Mouse (Mus musculus) brown adipose tissue, adult 24 weeks (tissue): ENCODE results near the gene Nrip1. TPM values are rescaled to one million over a fixed set of nuclear protein-coding genes. Genes with fewer than 3 reads are reported as not detected.
A peak's percentile ranks its signal among the peaks of the same experiment; 100 is the strongest.

Experiments used
- H3K27ac ChIP-seq: fragments of 200-500 bp; replicated peaks from 2 replicates; pipeline ENCODE4 v1.5.1; 2012; ENCODE audit warnings: low read depth, mild to moderate bottlenecking, low read length
- H3K4me1 ChIP-seq: fragments of 200-500 bp; 2 replicates; pipeline ENCODE4 v1.6.1; 2012; ENCODE audit warnings: low read length, mixed read lengths; ENCODE audit not compliant: control insufficient read depth, insufficient read depth, insufficient read length
- H3K4me3 ChIP-seq: fragments of 200-500 bp; 2 replicates; pipeline ENCODE4 v1.5.1; 2012; ENCODE audit warnings: low read depth, mild to moderate bottlenecking, low read length, moderate library complexity; ENCODE audit not compliant: insufficient read depth
- polyA plus RNA-seq: library from polyadenylated mRNA; stranded (reverse); fragments of >200 nt; gene quantifications from 2 replicates; pipeline ENCODE4 v1.2.4, GENCODE M21; 2012; ENCODE audit not compliant: missing spikeins, insufficient read depth, insufficient read length

Nrip1 gene
- polyA plus RNA-seq, 1 experiment, result 9.4 TPM

GRCm38 (mm10) chr16:76393267-76393666 lies 19.6 kb upstream of the Nrip1 start:
- Histone ChIP-seq H3K4me1 (no peaks in the 10 kb centered on the region; the same call in 1 of the 2 replicates), H3K4me3 (no peak overlapping the region), H3K27ac (no peak overlapping the region)

DNA sequence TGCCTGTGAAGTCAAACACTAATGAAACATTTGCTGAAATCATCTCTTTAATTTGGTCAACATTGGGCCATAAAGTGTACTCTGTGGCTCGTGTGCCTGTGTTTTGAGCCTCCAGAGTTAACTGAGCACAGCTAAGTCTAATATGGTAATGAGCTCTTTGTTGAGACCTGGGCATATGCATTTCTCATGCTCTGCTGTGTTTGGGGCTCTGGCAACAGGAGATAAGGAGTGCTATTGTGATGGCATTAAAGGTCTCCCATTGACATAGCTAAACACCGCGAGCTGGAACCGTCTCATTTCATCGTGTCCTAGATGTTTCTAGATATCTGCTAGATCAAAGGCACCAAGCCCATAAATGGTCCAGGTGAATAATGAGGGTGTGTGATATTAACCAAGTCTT lies 12.9 kb upstream of the Nrip1 start:
- Histone ChIP-seq H3K4me3 (no peak overlapping the region), H3K4me1 (no peaks in the 10 kb centered on the region; the same call in 1 of the 2 replicates), H3K27ac (no peak overlapping the region)

GRCm38 (mm10) chr16:76386071-76386470 lies 12.4 kb upstream of the Nrip1 start:
- H3K4me1 ChIP-seq, result no peaks in the 10 kb centered on the region; the same call in 1 of the 2 replicates
- H3K27ac ChIP-seq, result no peak overlapping the region
- no peak overlapping the region for H3K4me3 ChIP-seq

DNA sequence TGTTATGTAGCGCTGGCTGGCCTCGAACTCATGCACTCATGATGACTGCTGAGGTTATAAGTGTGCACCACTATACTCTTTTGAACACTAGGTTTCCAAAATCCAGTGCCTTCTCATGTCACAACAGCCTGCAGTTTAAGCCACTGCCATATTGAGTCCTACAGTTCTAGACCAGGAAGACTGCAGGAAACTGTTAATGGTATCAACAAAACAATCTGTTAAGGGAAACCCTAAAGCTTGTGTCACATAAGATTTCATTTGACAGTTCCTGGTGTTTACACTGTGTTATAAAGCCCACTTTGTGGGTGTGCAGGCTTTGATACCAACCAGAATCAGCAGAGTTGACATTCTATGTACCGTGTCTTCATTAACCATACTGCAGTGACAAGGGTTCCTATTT lies 3.6 kb upstream of the Nrip1 start:
- Histone ChIP-seq H3K4me1 (no peaks in the 10 kb centered on the region), H3K4me3 (no peak overlapping the region), H3K27ac (no peak overlapping the region)

DNA sequence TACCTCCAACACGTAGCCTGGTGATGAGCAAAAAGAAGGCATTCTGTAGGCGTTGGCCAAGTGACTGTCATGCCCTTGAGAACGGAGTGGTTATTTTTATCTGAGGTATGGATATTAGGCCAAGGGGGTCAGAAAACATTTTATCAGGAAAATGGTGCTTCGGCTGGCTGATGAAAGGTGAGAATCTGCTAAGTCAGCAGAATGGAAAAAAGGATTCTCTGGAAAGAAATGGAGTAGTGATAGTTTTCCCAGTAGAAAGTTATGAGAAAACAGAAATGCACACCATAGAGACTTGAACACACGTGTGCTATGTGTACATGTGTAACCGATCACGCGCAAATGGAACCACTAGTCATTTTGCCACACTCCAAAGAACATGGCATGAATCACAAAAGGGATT lies 3.0 kb upstream of the Nrip1 start:
- H3K27ac ChIP-seq, result no peak overlapping the region
- H3K4me3 ChIP-seq, result no peak overlapping the region
- no peaks in the 10 kb centered on the region for H3K4me1 ChIP-seq

DNA sequence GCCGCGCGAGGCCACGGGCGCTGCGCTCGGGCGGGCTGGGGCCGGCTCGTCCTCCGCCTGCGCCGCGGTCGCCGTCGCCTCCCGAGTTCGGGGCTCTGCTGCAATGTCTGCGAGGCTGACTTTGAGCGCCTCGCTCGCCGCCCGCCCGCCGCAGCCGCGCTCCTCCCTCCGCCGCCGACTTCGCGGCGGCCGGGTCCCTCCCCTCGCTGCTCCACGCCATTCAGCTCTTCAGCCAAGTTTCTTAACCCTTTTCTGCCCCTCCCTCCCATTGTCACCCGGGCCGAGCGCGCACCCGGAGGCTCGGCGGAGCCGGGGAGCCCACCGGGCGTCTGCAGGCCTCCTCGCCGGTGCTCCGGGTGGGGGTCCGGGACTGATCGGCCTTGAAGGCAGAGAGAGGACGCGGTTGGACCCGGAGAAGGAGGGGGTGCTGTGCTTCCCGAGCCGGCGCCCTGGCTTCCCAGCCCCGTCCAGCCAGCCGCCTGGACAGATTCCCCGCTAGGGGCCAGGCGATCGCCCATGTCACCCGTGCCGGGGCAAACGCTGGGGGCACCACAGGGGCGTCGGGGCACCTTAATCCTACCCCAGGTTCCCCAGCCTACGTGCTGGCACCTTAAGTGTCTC lies 576 bp downstream of the Nrip1 start:
- peaks cover 15% of the 10 kb centered on the region; the same call in 1 of the 2 replicates for H3K4me1 ChIP-seq
- H3K27ac ChIP-seq, result peak overlapping the region; percentile 92
- peak overlapping the region; percentile 97 for H3K4me3 ChIP-seq

GRCm38 (mm10) chr16:76372045-76372940 lies 1.3 kb downstream of the Nrip1 start:
- H3K4me3 ChIP-seq, result peak overlapping the region; percentile 97
- peak overlapping the region; percentile 85 for H3K27ac ChIP-seq
- peaks cover 15% of the 10 kb centered on the region; the same call in 1 of the 2 replicates for H3K4me1 ChIP-seq

- Histone ChIP-seq H3K4me3 (peak overlapping the region; percentile 97), H3K27ac (peak overlapping the region; percentile 36; the same call in 1 of the 2 replicates), H3K4me1 (peaks cover 20% of the 10 kb centered on the region)
Observed at GRCm38 (mm10) chr16:76371614-76371917, 2.1 kb downstream of the Nrip1 start.

GRCm38 (mm10) chr16:76370716-76371613 lies 2.7 kb downstream of the Nrip1 start:
- Histone ChIP-seq H3K27ac (0 out of 2 replicates have a peak overlapping the region, but pooled peaks have one; percentile 11), H3K4me1 (peaks cover 20% of the 10 kb centered on the region), H3K4me3 (peak overlapping the region; percentile 97)

- peaks cover 25% of the 10 kb centered on the region for H3K4me1 ChIP-seq
- H3K27ac ChIP-seq, result no peak overlapping the region
- 0 out of 2 replicates have a peak overlapping the region, but pooled peaks have one; percentile 12 for H3K4me3 ChIP-seq
Observed at GRCm38 (mm10) chr16:76370041-76370715, 3.4 kb downstream of the Nrip1 start.

- no peak overlapping the region for H3K4me3 ChIP-seq
- no peak overlapping the region for H3K27ac ChIP-seq
- peaks cover 27% of the 10 kb centered on the region for H3K4me1 ChIP-seq
Observed at GRCm38 (mm10) chr16:76369236-76369635, 4.4 kb downstream of the Nrip1 start.

DNA sequence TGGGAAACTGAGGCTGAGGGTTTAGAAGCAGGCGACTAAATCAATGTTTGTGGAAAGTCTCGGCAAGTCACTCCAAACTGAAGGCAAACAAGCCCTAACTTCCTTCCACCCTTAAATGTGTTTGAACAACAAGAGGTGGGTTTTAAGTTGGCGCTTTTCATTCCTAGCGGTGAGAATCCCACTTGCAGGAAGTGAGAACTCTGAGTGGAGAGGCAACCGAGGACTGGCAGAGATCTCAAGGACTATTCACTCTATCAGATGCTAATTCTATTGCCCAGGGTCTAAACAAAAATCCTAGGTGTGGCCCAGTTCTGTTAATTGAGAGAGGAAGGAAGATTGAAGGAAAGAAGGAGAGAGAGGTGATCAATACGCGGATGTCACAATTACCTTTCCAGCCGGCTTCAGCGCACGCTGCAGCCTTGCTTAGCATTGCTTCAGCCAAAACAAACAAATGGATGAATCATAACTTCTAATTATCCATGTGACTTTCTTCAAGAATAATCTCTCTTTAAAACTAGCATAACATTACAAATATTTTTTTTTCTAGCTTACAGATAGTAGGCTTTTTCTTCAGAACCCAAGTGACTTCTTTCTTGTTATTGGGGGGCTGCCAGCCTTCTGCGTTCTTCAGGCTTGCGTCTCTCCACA lies 6.2 kb downstream of the Nrip1 start:
- Histone ChIP-seq H3K4me3 (no peak overlapping the region), H3K27ac (no peak overlapping the region), H3K4me1 (peaks cover 27% of the 10 kb centered on the region)

- no peak overlapping the region for H3K27ac ChIP-seq
- peaks cover 31% of the 10 kb centered on the region for H3K4me1 ChIP-seq
- no peak overlapping the region for H3K4me3 ChIP-seq
Observed at GRCm38 (mm10) chr16:76365790-76366406, 7.7 kb downstream of the Nrip1 start.

GRCm38 (mm10) chr16:76365237-76365636 lies 8.4 kb downstream of the Nrip1 start:
- H3K4me3 ChIP-seq, result no peak overlapping the region
- peaks cover 32% of the 10 kb centered on the region for H3K4me1 ChIP-seq
- no peak overlapping the region for H3K27ac ChIP-seq
